Mouse (Mus musculus) neural tube, embryonic 14.5 days (tissue): Measurements from ENCODE around the gene Yeats2. TPM values are rescaled to one million over a fixed set of nuclear protein-coding genes. Genes with fewer than 3 reads are reported as not detected.
"Not testable (repeated sequence)": the region's sequence is repeated elsewhere in the genome, so short reads cannot be mapped to it uniquely, and the experiment has no call there.

Source experiments
- ATAC-seq: fragments of 200-750 bp; cut with Nextera tagmentation; 2 replicates; pipeline ENCODE4 v1.8.0; 2017; ENCODE audit warnings: low read depth, mild to moderate bottlenecking, moderate TSS enrichment, moderate library complexity
- H3K27ac ChIP-seq: fragments of 300-500 bp; sonication (generic); 2 replicates; pipeline ENCODE4 v1.5.1; 2014; ENCODE audit warnings: low read depth, mild to moderate bottlenecking, control low read depth, low read length, moderate library complexity, mixed read lengths
- H3K27me3 ChIP-seq: fragments of 300-500 bp; sonication (generic); 2 replicates; pipeline ENCODE4 v1.6.1; 2014; ENCODE audit warnings: low read length; ENCODE audit not compliant: control insufficient read depth, insufficient read depth
- H3K36me3 ChIP-seq: fragments of 300-500 bp; sonication (generic); 2 replicates; pipeline ENCODE4 v1.6.1; 2014; ENCODE audit warnings: low read length, mixed read lengths; ENCODE audit not compliant: control insufficient read depth, insufficient read depth
- H3K4me1 ChIP-seq: fragments of 300-500 bp; sonication (generic); 2 replicates; pipeline ENCODE4 v1.6.1; 2014; ENCODE audit warnings: low read length; ENCODE audit not compliant: control insufficient read depth, insufficient read depth
- H3K4me2 ChIP-seq: fragments of 300-500 bp; sonication (generic); 2 replicates; pipeline ENCODE4 v1.6.1; 2014; ENCODE audit warnings: mild to moderate bottlenecking, low read depth, low read length, control low read depth
- H3K4me3 ChIP-seq: fragments of 300-500 bp; sonication (generic); 2 replicates; pipeline ENCODE4 v1.5.1; 2014; ENCODE audit warnings: low read depth, low read length, control low read depth, mixed read lengths
- H3K9ac ChIP-seq: fragments of 300-500 bp; sonication (generic); replicated peaks from 2 replicates; pipeline ENCODE4 v1.6.1; 2014; ENCODE audit warnings: low read depth, mild to moderate bottlenecking, control low read depth, low read length, mixed read lengths
- H3K9me3 ChIP-seq: fragments of 300-500 bp; sonication (generic); 2 replicates; pipeline ENCODE4 v1.6.1; 2016; ENCODE audit warnings: low read length; ENCODE audit not compliant: control insufficient read depth
- WGBS: fragments of 180-500 bp; shearing (Covaris S2); extraction: QIAGEN DNeasy Blood & Tissue Kit; methylation state at CpG from one replicate; pipeline ENCODE4 v1.1.7; 2014; 5-methylcytosine and 5-hydroxymethylcytosine counted together
- polyA plus RNA-seq: library from polyadenylated mRNA; unstranded; fragments of >200 nt; fragmentation: Nextera tagmentation; extraction: Ambion mirVana; gene quantifications from 2 replicates; pipeline ENCODE4 v1.2.1, GENCODE M21; 2014

Yeats2 gene
- polyA plus RNA-seq, 1 experiment from 2014 or later, result 25.7 TPM

- peaks cover 34% of the 10 kb centered on the region for H3K36me3 ChIP-seq
- 81% methylated on average over 2 of the region's 2 CpGs for WGBS
Observed at GRCm38 (mm10) chr16:20112649-20113048, 28.2 kb upstream of the Yeats2 start.

GRCm38 (mm10) chr16:20116069-20116468 is 24.8 kb upstream of the Yeats2 start:
- H3K4me2 ChIP-seq, result no peak overlapping the region
- no peaks in the 10 kb centered on the region for H3K27me3 ChIP-seq
- no peak overlapping the region for H3K27ac ChIP-seq
- no peaks in the 10 kb centered on the region for H3K4me1 ChIP-seq
- H3K4me3 ChIP-seq, result no peak overlapping the region
- no peak for ATAC-seq
- no peak overlapping the region for H3K9ac ChIP-seq
- whole genome bisulfite sequencing, result 85% methylated on average over 4 of the region's 4 CpGs
- no peaks in the 10 kb centered on the region for H3K9me3 ChIP-seq
- H3K36me3 ChIP-seq, result peaks cover 34% of the 10 kb centered on the region

More at GRCm38 (mm10) chr16:20112649-20113048, 28.2 kb upstream of the Yeats2 start:
- ATAC-seq, result no peak
- Histone ChIP-seq H3K4me2 (no peak overlapping the region), H3K27ac (no peak overlapping the region), H3K4me1 (no peaks in the 10 kb centered on the region), H3K27me3 (no peaks in the 10 kb centered on the region), H3K9me3 (no peaks in the 10 kb centered on the region), H3K4me3 (no peak overlapping the region), H3K9ac (no peak overlapping the region)

- not testable (repeated sequence) for H3K4me2 ChIP-seq, H3K4me1 ChIP-seq, H3K9ac ChIP-seq, H3K4me3 ChIP-seq, ATAC-seq, H3K27ac ChIP-seq, H3K9me3 ChIP-seq, H3K27me3 ChIP-seq
- 89% methylated on average over 10 of the region's 10 CpGs for WGBS
- peaks cover 35% of the 10 kb centered on the region for H3K36me3 ChIP-seq
Observed at GRCm38 (mm10) chr16:20126319-20126883, 14.5 kb upstream of the Yeats2 start.

- Histone ChIP-seq H3K27me3 (no peaks in the 10 kb centered on the region), H3K36me3 (peaks cover 16% of the 10 kb centered on the region), H3K4me1 (no peaks in the 10 kb centered on the region), H3K9ac (no peak overlapping the region), H3K4me2 (no peak overlapping the region), H3K4me3 (no peak overlapping the region), H3K27ac (no peak overlapping the region), H3K9me3 (no peaks in the 10 kb centered on the region)
- no peak for ATAC-seq
- 57% methylated on average over 2 of the region's 2 CpGs for WGBS
Observed at GRCm38 (mm10) chr16:20130397-20130796, 10.5 kb upstream of the Yeats2 start.

- 98% methylated on average over 3 of the region's 3 CpGs for WGBS
- no peak for ATAC-seq
- Histone ChIP-seq H3K27ac (no peak overlapping the region), H3K9ac (no peak overlapping the region), H3K9me3 (no peaks in the 10 kb centered on the region), H3K4me2 (no peak overlapping the region), H3K27me3 (no peaks in the 10 kb centered on the region), H3K4me3 (no peak overlapping the region), H3K4me1 (peaks cover 14% of the 10 kb centered on the region), H3K36me3 (peaks cover 3% of the 10 kb centered on the region; the same call in 1 of the 2 replicates)
Observed at GRCm38 (mm10) chr16:20144568-20144967, 3.7 kb downstream of the Yeats2 start.

- ATAC-seq, result no peak
- Histone ChIP-seq H3K9ac (no peak overlapping the region), H3K4me2 (no peak overlapping the region), H3K36me3 (peaks cover 24% of the 10 kb centered on the region; the same call in 1 of the 2 replicates), H3K27me3 (no peaks in the 10 kb centered on the region), H3K4me3 (no peak overlapping the region), H3K27ac (no peak overlapping the region), H3K4me1 (no peaks in the 10 kb centered on the region), H3K9me3 (no peaks in the 10 kb centered on the region)
- 87% methylated on average over 5 of the region's 5 CpGs for WGBS
Observed at GRCm38 (mm10) chr16:20151991-20152390, 11.1 kb downstream of the Yeats2 start.

GRCm38 (mm10) chr16:20153742-20154141 is 12.9 kb downstream of the Yeats2 start:
- Histone ChIP-seq H3K4me1 (no peaks in the 10 kb centered on the region), H3K27ac (no peak overlapping the region), H3K4me2 (no peak overlapping the region), H3K4me3 (no peak overlapping the region), H3K9ac (no peak overlapping the region), H3K27me3 (no peaks in the 10 kb centered on the region), H3K36me3 (peaks cover 28% of the 10 kb centered on the region), H3K9me3 (no peaks in the 10 kb centered on the region)
- no peak for ATAC-seq
- WGBS, result 75% methylated on average over 3 of the region's 3 CpGs

- Histone ChIP-seq H3K36me3 (peaks cover 56% of the 10 kb centered on the region), H3K9ac (no peak overlapping the region), H3K27ac (no peak overlapping the region), H3K4me2 (no peak overlapping the region), H3K4me3 (no peak overlapping the region), H3K27me3 (no peaks in the 10 kb centered on the region), H3K9me3 (no peaks in the 10 kb centered on the region), H3K4me1 (no peaks in the 10 kb centered on the region)
- ATAC-seq, result no peak
- 84% methylated on average over 2 of the region's 2 CpGs for WGBS
Observed at GRCm38 (mm10) chr16:20160130-20160529, 19.3 kb downstream of the Yeats2 start.

GRCm38 (mm10) chr16:20169071-20169470 is 28.2 kb downstream of the Yeats2 start:
- 91% methylated on average over 3 of the region's 3 CpGs for WGBS
- ATAC-seq, result no peak

More at GRCm38 (mm10) chr16:20169071-20169470, 28.2 kb downstream of the Yeats2 start:
- Histone ChIP-seq H3K36me3 (peaks cover 46% of the 10 kb centered on the region), H3K27ac (no peak overlapping the region), H3K4me2 (no peak overlapping the region), H3K9ac (no peak overlapping the region), H3K9me3 (no peaks in the 10 kb centered on the region), H3K4me1 (no peaks in the 10 kb centered on the region), H3K4me3 (no peak overlapping the region), H3K27me3 (no peaks in the 10 kb centered on the region)
